Mouse (Mus musculus): ENCODE data around the gene Upk2.

GRCm38 (mm10) chr9:44499356-44500162, 44.8 kb upstream of the Upk2 start:
- TF ChIP-seq POLR2A (IDR thresholded peaks at IDR 0.05; ENCODE audit: low read depth, low read length) (no peak), CTCF (conservative IDR thresholded peaks at IDR 0.05; ENCODE audit: insufficient read depth, insufficient read length, low read depth, low read length) (no peak)
